9 mouse cellular contexts compared by ENCODE assay signal in genomic region chr1:74544184-74544583, GRCm38 (mm10). TPM values are rescaled to one million over a fixed set of nuclear protein-coding genes. Genes with fewer than 3 reads are reported as not detected.
DNase-seq lines count a peak whose midpoint lies in the region; ATAC-seq and TF ChIP-seq lines count a peak whose summit lies in the region.
"Had no signal": no experiment of that assay in that cellular context is flagged by ENCODE, and none has a peak within 500 bp of the region (broad histone marks: within the 10 kb centered on the region; RNA-seq: fewer than 3 reads in every experiment).

TSS of gene Usp37 (minus strand) at chr1:74544284.

- peak within 1 kb of the TSS; percentile 86 for H3K27ac ChIP-seq in layer of hippocampus, adult 2 months
- no peak within 1 kb of the TSS for H3K27ac ChIP-seq in bone marrow, adult 2 months (ENCODE audit: control insufficient read depth, insufficient read depth, low read depth, low read length, poor library complexity)
- H3K27ac ChIP-seq in hindbrain, embryonic 10.5 days, result 0 out of 2 replicates have a peak within 1 kb of the TSS, but pooled peaks have one; percentile 8
- H3K27ac ChIP-seq in liver, embryonic 16.5 days (ENCODE audit: low read length), result no peak within 1 kb of the TSS

- H3K4me1 ChIP-seq in bone marrow, adult 2 months (ENCODE audit: control insufficient read depth, insufficient read depth, low read length), result no peaks in the 10 kb centered on the region
- peaks cover 21% of the 10 kb centered on the region for H3K4me1 ChIP-seq in hindbrain, embryonic 10.5 days (replicated peaks)
- H3K4me1 ChIP-seq in liver, embryonic 16.5 days (ENCODE audit: control insufficient read depth, low read depth, low read length), result no peaks in the 10 kb centered on the region

- DNase-seq in layer of hippocampus, adult 2 months (ENCODE audit: low spot score in 2 of 2), result peak in 1 of 2 experiments; percentile 3
- no peak for DNase-seq in layer of hippocampus, adult 9-10 months (ENCODE audit: low spot score)
- no peak for DNase-seq in hindbrain, embryonic 10.5 days (ENCODE audit: low spot score)
- no peak for DNase-seq in right cerebral cortex, adult 2 months (ENCODE audit: low spot score in 2 of 2)
- DNase-seq in embryo, embryonic 11 days, result no peak
- no peak for DNase-seq in thymus, postnatal 25 days

- no peaks in the 10 kb centered on the region for H3K9me3 ChIP-seq in hindbrain, embryonic 10.5 days
- H3K9me3 ChIP-seq in liver, embryonic 16.5 days (replicated peaks; ENCODE audit: control insufficient read depth, low read length), result no peaks in the 10 kb centered on the region

- no peaks in the 10 kb centered on the region for H3K36me3 ChIP-seq in hindbrain, embryonic 10.5 days
- H3K36me3 ChIP-seq in liver, embryonic 16.5 days (ENCODE audit: control insufficient read depth, insufficient read depth), result no peaks in the 10 kb centered on the region

- no peak within 1 kb of the TSS for H3K4me2 ChIP-seq in liver, embryonic 16.5 days (ENCODE audit: low read depth, low read length)

- peak within 1 kb of the TSS; percentile 46 for H3K4me3 ChIP-seq in layer of hippocampus, adult 2 months
- H3K4me3 ChIP-seq in bone marrow, adult 2 months (replicated peaks; ENCODE audit: control insufficient read depth, low read depth, low read length), result no peak within 1 kb of the TSS
- H3K4me3 ChIP-seq in hindbrain, embryonic 10.5 days, result no peak within 1 kb of the TSS
- no peak within 1 kb of the TSS for H3K4me3 ChIP-seq in liver, embryonic 16.5 days (ENCODE audit: low read depth, low read length)
- H3K4me3 ChIP-seq: myocyte had no signal

- 85% methylated on average over 4 of the region's 4 CpGs for WGBS in bone marrow, adult 2 months
- WGBS in hindbrain, embryonic 10.5 days, result 44% methylated on average over 4 of the region's 4 CpGs
- WGBS in liver, embryonic 16.5 days (ENCODE audit: insufficient replicate concordance), result 62% methylated on average over 4 of the region's 4 CpGs

- H3K27me3 ChIP-seq in hindbrain, embryonic 10.5 days (ENCODE audit: insufficient read depth, poor library complexity, severe bottlenecking), result no peaks in the 10 kb centered on the region
- H3K27me3 ChIP-seq in liver, embryonic 16.5 days (ENCODE audit: control insufficient read depth, insufficient read depth, low read depth, low read length), result peaks cover 5% of the 10 kb centered on the region

- H3K9ac ChIP-seq in liver, embryonic 16.5 days (ENCODE audit: low read depth, low read length), result no peak within 1 kb of the TSS

- TF ChIP-seq CTCF in layer of hippocampus, adult 2 months (conservative IDR thresholded peaks at IDR 0.05), result no peak
- no peak for TF ChIP-seq CTCF in bone marrow, adult 2 months (IDR thresholded peaks at IDR 0.05; ENCODE audit: control insufficient read depth, insufficient read depth, low read length)

- no peak for ATAC-seq in liver, embryonic 16.5 days (ENCODE audit: low read depth)

- no peak for TF ChIP-seq POLR2A in bone marrow, adult 2 months (IDR thresholded peaks at IDR 0.05; ENCODE audit: borderline replicate concordance, control insufficient read depth, low read depth, low read length)

RNA-seq across cellular contexts. Expression of gene Usp37, which starts in this region (rescaled TPM):
- 10 to 100 TPM; 22.9 to 23.4 TPM for total RNA-seq in layer of hippocampus, adult 2 months (2021)
- 8.7 and 10.1 TPM in 2 replicates for polyA plus RNA-seq in bone marrow, adult 2 months (2011; ENCODE audit: insufficient read depth, insufficient read length, low replicate concordance, missing spikeins)
- polyA plus RNA-seq in hindbrain, embryonic 10.5 days (2016; fragmentation: Nextera tagmentation; extraction: Ambion mirVana), result 34.0 and 45.5 TPM in 2 replicates
- polyA plus RNA-seq in liver, embryonic 16.5 days (2015; fragmentation: Nextera tagmentation; extraction: Ambion mirVana), result 11.5 and 12.1 TPM in 2 replicates

Comparison
In these comparisons a context has a peak if more than half of its experiments do, and no peak if none do; other contexts are left out.
1. H3K27ac ChIP-seq: peak in layer of hippocampus, adult 2 months (single experiment) and hindbrain, embryonic 10.5 days (single experiment); none in bone marrow, adult 2 months (single experiment) and liver, embryonic 16.5 days (single experiment).